ENCODE assay signal across 29 mouse cellular contexts in genomic region chr14:43923459-43923858, GRCm38 (mm10). TPM values are rescaled to one million over a fixed set of nuclear protein-coding genes. Genes with fewer than 3 reads are reported as not detected.
"Had no signal": no experiment of that assay in that cellular context is flagged by ENCODE, and none has a peak within 500 bp of the region (broad histone marks: within the 10 kb centered on the region; RNA-seq: fewer than 3 reads in every experiment).

Gene Ear10, minus strand, starts transcription at chr14:43923559.

RNA-seq across cellular contexts. Expression of gene Ear10, which starts in this region (rescaled TPM):
- polyA plus RNA-seq: limb, embryonic 10.5 days; limb, embryonic 11.5 days; limb, embryonic 12.5 days; limb, embryonic 13.5 days; limb, embryonic 14.5 days; limb, embryonic 15.5 days; liver, adult 2 months; liver, embryonic 11.5 days; liver, embryonic 12.5 days; liver, embryonic 14.5 days; liver, embryonic 15.5 days; liver, embryonic 16.5 days; liver, postnatal 0 days; lung, adult 2 months; lung, embryonic 14.5 days; lung, embryonic 15.5 days; lung, embryonic 16.5 days; lung, postnatal 0 days; macrophage; midbrain, embryonic 10.5 days; midbrain, embryonic 12.5 days; midbrain, embryonic 13.5 days; midbrain, embryonic 14.5 days; midbrain, embryonic 15.5 days; midbrain, embryonic 16.5 days; midbrain, postnatal 0 days; myocyte; neural tube, embryonic 11.5 days; neural tube, embryonic 12.5 days had no signal
